Mouse (Mus musculus) megakaryocyte, embryonic 14.5 days (primary cell): ENCODE data around the gene Tph1. TPM values are rescaled to one million over a fixed set of nuclear protein-coding genes. Genes with fewer than 3 reads are reported as not detected.

Experiments
- H3K27me3 ChIP-seq: replicated peaks from 2 replicates; pipeline ENCODE3; 2012; ENCODE audit warnings: inconsistent platforms
- H3K36me3 ChIP-seq: replicated peaks from 2 replicates; pipeline ENCODE3; 2012; ENCODE audit warnings: low read length, inconsistent platforms, mixed read lengths
- H3K4me1 ChIP-seq: 2 replicates; pipeline ENCODE4 v1.6.1; 2012; ENCODE audit warnings: inconsistent platforms
- H3K4me3 ChIP-seq: replicated peaks from 2 replicates; pipeline ENCODE3; 2012; ENCODE audit warnings: moderate library complexity, mild to moderate bottlenecking, inconsistent platforms
- H3K9me3 ChIP-seq: 2 replicates; pipeline ENCODE4 v1.6.1; 2012; ENCODE audit warnings: inconsistent platforms
- FLI1 ChIP-seq: IDR thresholded peaks from 2 replicates; pipeline ENCODE4 v1.6.1; 2012; ENCODE audit warnings: low read length, inconsistent platforms, mixed read lengths
- GATA1 ChIP-seq: IDR thresholded peaks from 3 replicates; pipeline ENCODE4 v1.6.1; 2012; ENCODE audit warnings: mixed read lengths, low read length, inconsistent platforms, borderline replicate concordance
- polyA plus RNA-seq: library from polyadenylated mRNA; stranded (reverse); fragments of >175 nt; gene quantifications from 2 replicates; pipeline ENCODE4 v1.2.3, GENCODE M21; 2012; ENCODE audit warnings: low replicate concordance; ENCODE audit not compliant: insufficient read depth

Gene Tph1
- polyA plus RNA-seq, 1 experiment = 0.11 TPM

GRCm38 (mm10) chr7:46615256-46615977 is 56.9 kb downstream of the Tph1 start:
- no peak for TF ChIP-seq FLI1
- TF ChIP-seq GATA1 = no peak
- peaks cover 7% of the 10 kb centered on the region for H3K4me1 ChIP-seq

GRCm38 (mm10) chr7:46614263-46614662 is 58.1 kb downstream of the Tph1 start:
- peaks cover 7% of the 10 kb centered on the region for H3K4me1 ChIP-seq
- no peaks in the 10 kb centered on the region for H3K27me3 ChIP-seq
- no peak overlapping the region for H3K4me3 ChIP-seq
- TF ChIP-seq FLI1 = no peak
- TF ChIP-seq GATA1 = no peak
- peaks cover 47% of the 10 kb centered on the region for H3K36me3 ChIP-seq
- no peaks in the 10 kb centered on the region for H3K9me3 ChIP-seq

More at GRCm38 (mm10) chr7:46615256-46615977, 56.9 kb downstream of the Tph1 start:
- H3K4me3 ChIP-seq = no peak overlapping the region
- no peaks in the 10 kb centered on the region for H3K27me3 ChIP-seq
- peaks cover 55% of the 10 kb centered on the region for H3K36me3 ChIP-seq
- H3K9me3 ChIP-seq = no peaks in the 10 kb centered on the region

DNA sequence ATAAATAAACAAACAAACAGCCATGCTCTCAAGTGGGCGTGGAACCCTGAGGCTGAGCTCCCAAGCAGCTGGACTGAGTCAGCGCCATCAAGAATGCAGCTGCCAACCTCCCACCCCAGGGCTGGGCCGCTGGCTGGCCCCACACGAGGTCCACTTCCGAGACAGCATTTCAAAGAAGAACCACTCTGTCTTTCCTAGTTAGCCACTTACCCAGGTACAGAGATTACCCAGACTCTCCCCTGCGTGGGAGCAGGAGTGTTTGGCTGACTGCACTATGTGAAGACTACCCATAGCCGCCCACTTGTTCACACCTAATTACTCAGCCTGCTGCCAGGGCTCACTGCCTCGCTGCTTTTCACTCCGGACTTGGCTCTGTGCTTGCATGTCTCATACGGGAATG is 59.2 kb downstream of the Tph1 start:
- peaks cover 37% of the 10 kb centered on the region for H3K36me3 ChIP-seq

GRCm38 (mm10) chr7:46612421-46612937 is 59.9 kb downstream of the Tph1 start:
- no peak for TF ChIP-seq FLI1
- TF ChIP-seq GATA1 = no peak
- Histone ChIP-seq H3K4me3 (no peak overlapping the region), H3K36me3 (peaks cover 34% of the 10 kb centered on the region), H3K9me3 (no peaks in the 10 kb centered on the region), H3K4me1 (peaks cover 21% of the 10 kb centered on the region), H3K27me3 (no peaks in the 10 kb centered on the region)

More for the DNA sequence above, 59.2 kb downstream of the Tph1 start:
- Histone ChIP-seq H3K4me1 (peaks cover 16% of the 10 kb centered on the region), H3K9me3 (no peaks in the 10 kb centered on the region), H3K4me3 (no peak overlapping the region), H3K27me3 (no peaks in the 10 kb centered on the region)
- TF ChIP-seq GATA1 (no peak), FLI1 (no peak)

GRCm38 (mm10) chr7:46611970-46612369 is 60.4 kb downstream of the Tph1 start:
- Histone ChIP-seq H3K4me3 (no peak overlapping the region), H3K27me3 (no peaks in the 10 kb centered on the region), H3K36me3 (peaks cover 32% of the 10 kb centered on the region), H3K9me3 (no peaks in the 10 kb centered on the region), H3K4me1 (peaks cover 26% of the 10 kb centered on the region)
- TF ChIP-seq FLI1 = no peak
- no peak for TF ChIP-seq GATA1

GRCm38 (mm10) chr7:46609317-46609716 is 63.0 kb downstream of the Tph1 start:
- no peaks in the 10 kb centered on the region for H3K27me3 ChIP-seq
- peaks cover 30% of the 10 kb centered on the region for H3K4me1 ChIP-seq
- H3K4me3 ChIP-seq = no peak overlapping the region
- peaks cover 35% of the 10 kb centered on the region for H3K36me3 ChIP-seq
- no peaks in the 10 kb centered on the region for H3K9me3 ChIP-seq
- no peak for TF ChIP-seq GATA1
- no peak for TF ChIP-seq FLI1

- no peak for TF ChIP-seq FLI1
- no peak for TF ChIP-seq GATA1
- H3K4me1 ChIP-seq = peaks cover 30% of the 10 kb centered on the region
- peaks cover 20% of the 10 kb centered on the region for H3K36me3 ChIP-seq
- H3K4me3 ChIP-seq = peak overlapping the region; percentile 26
- no peaks in the 10 kb centered on the region for H3K9me3 ChIP-seq
- H3K27me3 ChIP-seq = no peaks in the 10 kb centered on the region
These were observed 64.8 kb downstream of the Tph1 start for GRCm38 (mm10) chr7:46607428-46608055.

DNA sequence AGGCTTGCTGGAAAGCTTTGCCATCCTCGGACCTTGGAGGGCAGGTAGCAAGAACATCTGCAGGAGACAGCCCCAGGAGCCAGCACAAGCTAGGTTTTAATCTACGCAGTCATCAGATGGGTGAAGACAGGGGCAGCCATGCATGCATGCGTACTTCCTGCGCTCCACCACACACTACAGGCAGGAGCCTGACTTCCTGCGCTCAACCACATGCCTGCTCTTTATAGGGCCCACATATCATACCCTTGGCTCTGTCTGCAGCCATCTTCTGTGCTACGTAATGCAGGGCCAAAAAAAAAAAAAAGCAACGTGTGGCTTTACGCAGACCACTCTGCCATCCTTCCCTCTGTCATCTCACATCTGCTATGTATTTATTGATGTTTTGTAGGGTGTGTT is 65.3 kb downstream of the Tph1 start:
- H3K36me3 ChIP-seq = peaks cover 15% of the 10 kb centered on the region
- peaks cover 33% of the 10 kb centered on the region for H3K4me1 ChIP-seq
- no peaks in the 10 kb centered on the region for H3K27me3 ChIP-seq
- peak overlapping the region; percentile 82 for H3K4me3 ChIP-seq
- no peak for TF ChIP-seq FLI1
- TF ChIP-seq GATA1 = no peak
- no peaks in the 10 kb centered on the region for H3K9me3 ChIP-seq

DNA sequence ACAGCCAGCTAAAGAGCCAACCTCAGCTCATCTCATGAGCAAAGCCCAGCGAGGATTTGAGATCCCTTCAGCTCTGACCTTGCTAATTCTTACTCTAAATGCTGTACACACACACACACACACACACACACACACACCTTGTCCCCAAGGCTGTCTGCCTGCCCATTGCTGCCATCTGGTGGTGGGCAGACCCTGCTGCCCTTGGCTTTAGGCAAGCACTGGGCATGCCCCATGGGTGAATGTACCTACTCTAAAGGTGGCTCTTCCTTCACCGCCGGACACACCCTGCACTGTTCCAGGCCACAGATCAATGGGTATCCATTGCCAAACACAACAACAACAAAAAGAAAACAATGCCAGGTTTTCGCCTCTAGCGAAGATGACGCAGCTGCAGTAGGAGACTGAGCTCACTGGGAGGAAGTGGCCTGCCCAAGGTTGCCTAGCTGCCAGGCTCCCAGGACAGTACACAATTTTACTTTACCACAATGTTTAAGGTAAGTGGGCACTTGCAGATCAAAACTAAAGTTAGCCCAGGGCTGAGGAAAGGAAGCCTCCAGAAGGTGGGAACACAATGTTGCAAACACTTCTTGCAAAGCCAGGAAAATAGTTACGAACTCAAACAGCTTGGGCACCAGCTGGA is 65.8 kb downstream of the Tph1 start:
- Histone ChIP-seq H3K9me3 (no peaks in the 10 kb centered on the region), H3K36me3 (peaks cover 11% of the 10 kb centered on the region), H3K4me1 (peaks cover 38% of the 10 kb centered on the region), H3K4me3 (peak overlapping the region; percentile 14), H3K27me3 (no peaks in the 10 kb centered on the region)
- no peak for TF ChIP-seq GATA1

DNA sequence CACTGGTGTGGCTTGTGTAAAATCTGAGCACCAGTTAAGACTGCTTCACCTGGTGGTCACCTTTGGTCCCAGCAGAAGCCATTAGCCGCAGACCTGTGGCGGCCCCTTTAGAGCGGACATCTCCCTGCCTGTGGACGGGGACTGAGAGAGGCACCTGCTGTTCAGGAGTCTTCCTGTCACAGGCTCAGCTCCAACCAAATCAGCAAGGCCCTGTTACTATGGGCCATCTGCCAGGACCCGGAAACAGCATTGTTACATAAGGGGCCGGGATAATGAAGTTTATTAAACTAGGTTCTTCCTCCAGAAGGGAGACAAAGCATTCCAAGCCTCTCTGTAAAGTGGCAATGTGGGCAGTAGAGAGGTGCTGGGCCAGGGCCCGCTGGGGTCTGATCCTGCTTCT is 69.3 kb downstream of the Tph1 start:
- Histone ChIP-seq H3K27me3 (no peaks in the 10 kb centered on the region), H3K4me1 (peaks cover 33% of the 10 kb centered on the region), H3K9me3 (no peaks in the 10 kb centered on the region), H3K4me3 (no peak overlapping the region), H3K36me3 (peaks cover 10% of the 10 kb centered on the region)
- TF ChIP-seq FLI1 (no peak), GATA1 (no peak)
